Mouse (Mus musculus) cortical plate, adult 2 months (tissue): Measurements from ENCODE around the gene Slc16a13.

Experiments used
- CTCF ChIP-seq: fragments of 200-500 bp; IDR thresholded peaks from 2 replicates; pipeline ENCODE4 v1.5.1; 2011; ENCODE audit warnings: mild to moderate bottlenecking, control low read depth, low read length; ENCODE audit not compliant: insufficient read depth; ENCODE audit errors: extremely low read depth
- POLR2A ChIP-seq: fragments of 200-500 bp; IDR thresholded peaks from 2 replicates; pipeline ENCODE4 v1.6.1; 2011; ENCODE audit warnings: mild to moderate bottlenecking, low read length, control low read depth; ENCODE audit not compliant: insufficient read depth; ENCODE audit errors: extremely low read depth

DNA sequence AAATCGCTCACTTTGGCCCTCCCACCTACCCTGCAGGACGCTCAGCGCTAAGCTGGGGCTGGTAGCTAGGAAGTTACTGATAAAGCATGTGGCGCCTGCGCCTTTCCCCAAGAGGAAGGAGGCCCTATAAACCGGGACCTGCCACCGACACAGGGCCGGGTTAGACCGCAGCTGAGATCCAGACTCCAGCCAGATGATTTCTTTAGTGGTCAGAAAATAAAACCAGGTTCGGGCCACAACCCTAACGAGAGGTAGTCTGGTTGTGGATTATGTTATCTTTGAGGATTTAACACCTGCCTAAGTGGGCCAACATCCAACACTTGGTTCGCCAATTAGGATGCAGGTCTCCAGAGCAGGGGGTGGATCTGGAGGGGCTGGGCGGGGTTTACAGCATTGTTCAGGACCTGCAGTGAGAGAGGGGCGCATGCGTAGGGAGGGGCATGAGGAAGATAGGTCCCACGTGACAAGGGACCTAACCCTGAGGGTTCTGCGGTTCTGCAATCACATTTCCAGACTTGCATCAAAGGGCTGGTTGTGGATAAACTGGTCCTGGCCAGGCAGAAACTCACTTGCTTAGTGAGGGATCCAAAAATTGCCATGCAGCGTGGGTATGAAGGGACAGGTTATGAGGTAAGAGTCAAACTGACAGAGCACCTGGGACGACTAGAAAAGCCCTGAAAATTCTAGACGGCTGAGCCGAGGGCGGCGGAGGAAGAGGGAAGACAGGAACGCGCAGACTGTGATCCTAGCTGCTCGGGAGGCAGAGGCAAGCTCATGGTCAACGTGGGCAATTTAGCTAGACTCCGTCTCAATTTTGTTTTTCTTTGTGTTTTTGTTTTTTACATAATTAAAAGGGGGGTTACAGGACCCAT lies at the start of gene Slc16a13:
- TF ChIP-seq CTCF, result no peak
- TF ChIP-seq POLR2A, result peak; percentile 100
